Mouse (Mus musculus): ENCODE results near the gene Krt33a.

GRCm38 (mm10) chr11:99988530-99988929 is 27.5 kb downstream of the Krt33a start:
- TF ChIP-seq CTCF (IDR thresholded peaks at IDR 0.05; ENCODE audit: low read depth, low read length) (no peak), POLR2A (IDR thresholded peaks at IDR 0.05; ENCODE audit: borderline replicate concordance, low read depth, low read length) (no peak)
